Mouse (Mus musculus): Measurements from ENCODE around the gene Eif4a3.

Eif4a3 gene

GRCm38 (mm10) chr11:119239480-119239879, 60.4 kb downstream of the Eif4a3 start:
- no peak for DNase-seq
